Mouse (Mus musculus) bone marrow, adult 2 months (tissue): Measurements from ENCODE around the gene Evi2b. TPM values are rescaled to one million over a fixed set of nuclear protein-coding genes. Genes with fewer than 3 reads are reported as not detected.

Source experiments
- H3K27ac ChIP-seq: fragments of 200-500 bp; 2 replicates; pipeline ENCODE4 v1.5.1; 2012; ENCODE audit warnings: low read depth, mild to moderate bottlenecking, control low read depth, inconsistent platforms, low read length; ENCODE audit not compliant: control insufficient read depth, poor library complexity, insufficient read depth
- H3K4me1 ChIP-seq: fragments of 200-500 bp; 2 replicates; pipeline ENCODE4 v1.6.1; 2011; ENCODE audit warnings: low read length; ENCODE audit not compliant: control insufficient read depth, insufficient read depth
- H3K4me3 ChIP-seq: fragments of 200-500 bp; replicated peaks from 2 replicates; pipeline ENCODE3; 2011; ENCODE audit warnings: mild to moderate bottlenecking, low read depth, low read length, control low read depth; ENCODE audit not compliant: control insufficient read depth
- CTCF ChIP-seq: fragments of 200-500 bp; IDR thresholded peaks from 2 replicates; pipeline ENCODE4 v1.5.1; 2011; ENCODE audit warnings: low read length, control low read depth; ENCODE audit not compliant: control insufficient read depth, insufficient read depth
- POLR2A ChIP-seq: fragments of 200-500 bp; IDR thresholded peaks from 2 replicates; pipeline ENCODE4 v1.6.1; 2011; ENCODE audit warnings: low read depth, mild to moderate bottlenecking, control low read depth, low read length, borderline replicate concordance; ENCODE audit not compliant: control insufficient read depth
- WGBS: fragments of 180-500 bp; shearing (Covaris S2); methylation state at CpG from one replicate; pipeline ENCODE4 v1.1.7; 2018; 5-methylcytosine and 5-hydroxymethylcytosine counted together
- polyA plus RNA-seq: library from polyadenylated mRNA; stranded (reverse); fragments of >200 nt; gene quantifications from 2 replicates; pipeline ENCODE4 v1.2.4, GENCODE M21; 2011; ENCODE audit warnings: low replicate concordance; ENCODE audit not compliant: missing spikeins, insufficient read depth, insufficient read length

The Evi2b gene
- polyA plus RNA-seq, 1 experiment, result 78.8 TPM

GRCm38 (mm10) chr11:79519299-79519698 lies 4.3 kb downstream of the Evi2b start:
- H3K4me3 ChIP-seq, result no peak overlapping the region
- WGBS, result 27% methylated on average over 6 of the region's 6 CpGs
- H3K4me1 ChIP-seq, result peaks cover 4% of the 10 kb centered on the region; the same call in 1 of the 2 replicates
- TF ChIP-seq CTCF, result no peak
- no peak for TF ChIP-seq POLR2A
- no peak overlapping the region for H3K27ac ChIP-seq

GRCm38 (mm10) chr11:79515798-79516197 lies 7.8 kb downstream of the Evi2b start:
- no peak overlapping the region for H3K27ac ChIP-seq
- H3K4me1 ChIP-seq, result peaks cover under 1% of the 10 kb centered on the region; the same call in 1 of the 2 replicates
- 83% methylated on average over 2 of the region's 2 CpGs for WGBS
- no peak for TF ChIP-seq POLR2A
- TF ChIP-seq CTCF, result no peak
- H3K4me3 ChIP-seq, result no peak overlapping the region

GRCm38 (mm10) chr11:79515331-79515730 lies 8.2 kb downstream of the Evi2b start:
- TF ChIP-seq CTCF (no peak), POLR2A (no peak)
- Histone ChIP-seq H3K27ac (no peak overlapping the region), H3K4me1 (no peaks in the 10 kb centered on the region; the same call in 1 of the 2 replicates), H3K4me3 (no peak overlapping the region)
- WGBS, result 81% methylated on average over 6 of the region's 6 CpGs

GRCm38 (mm10) chr11:79511970-79512369 lies 11.6 kb downstream of the Evi2b start:
- 85% methylated on average over 3 of the region's 3 CpGs for WGBS
- TF ChIP-seq CTCF (no peak), POLR2A (no peak)

GRCm38 (mm10) chr11:79504506-79504905 lies 19.1 kb downstream of the Evi2b start:
- Histone ChIP-seq H3K4me1 (no peaks in the 10 kb centered on the region), H3K4me3 (no peak overlapping the region), H3K27ac (no peak overlapping the region)
- WGBS, result 87% methylated on average over 7 of the region's 7 CpGs
- no peak for TF ChIP-seq POLR2A
- TF ChIP-seq CTCF, result no peak

More at GRCm38 (mm10) chr11:79511970-79512369, 11.6 kb downstream of the Evi2b start:
- no peak overlapping the region for H3K27ac ChIP-seq
- H3K4me1 ChIP-seq, result no peaks in the 10 kb centered on the region; the same call in 1 of the 2 replicates
- no peak overlapping the region for H3K4me3 ChIP-seq

DNA sequence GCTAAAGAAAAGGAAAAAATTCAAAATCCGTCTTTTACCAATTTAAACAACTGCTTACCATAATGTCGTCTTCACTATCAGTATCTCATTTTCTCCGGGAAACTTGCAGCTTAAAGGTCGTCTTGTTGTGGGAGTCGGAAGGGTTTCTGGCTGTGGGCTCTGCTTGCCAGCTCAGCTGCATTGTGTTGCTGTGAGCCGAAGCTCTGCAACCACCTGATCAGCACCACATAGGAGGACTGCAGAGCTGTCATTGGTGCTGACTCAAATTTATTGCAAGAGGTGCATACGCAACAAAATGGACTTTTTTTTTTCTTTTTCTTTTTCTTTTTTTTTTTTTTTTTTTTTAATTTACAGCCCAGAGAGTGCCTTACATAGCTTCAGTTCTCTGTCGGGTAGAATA lies 19.7 kb downstream of the Evi2b start, which contains the start of gene Omg:
Gene Omg, minus strand, starts transcription at position 240 of the 400 bp plus-strand sequence.
- 70% methylated on average over 8 of the region's 8 CpGs for WGBS

DNA sequence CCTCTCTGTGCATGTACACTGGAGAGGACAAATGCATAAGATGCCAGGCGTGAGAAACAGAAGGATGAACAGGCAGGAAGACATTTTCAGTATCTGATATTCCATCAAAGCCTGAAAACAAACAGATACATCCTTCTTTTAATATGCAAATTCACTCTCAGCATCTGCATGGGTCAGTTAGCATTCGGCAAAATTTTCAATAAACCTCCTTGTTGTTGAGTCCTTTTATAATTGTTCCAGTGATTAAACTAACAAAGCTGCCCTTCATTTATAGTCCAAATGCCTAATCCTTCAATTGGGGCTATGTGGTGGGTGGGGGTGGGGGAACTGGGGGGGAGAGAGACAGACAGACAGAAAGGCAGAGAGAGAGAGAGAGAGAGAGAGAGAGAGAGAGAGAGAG lies 20.6 kb downstream of the Evi2b start:
- Histone ChIP-seq H3K4me3 (no peak overlapping the region), H3K4me1 (no peaks in the 10 kb centered on the region), H3K27ac (no peak overlapping the region)
- TF ChIP-seq POLR2A, result no peak
- TF ChIP-seq CTCF, result no peak
- WGBS, result 85% methylated on average over 2 of the region's 2 CpGs

More for the DNA sequence above, 19.7 kb downstream of the Evi2b start, which contains the start of gene Omg:
- no peaks in the 10 kb centered on the region for H3K4me1 ChIP-seq
- no peak within 1 kb of the TSS for H3K27ac ChIP-seq
- no peak for TF ChIP-seq POLR2A
- no peak for TF ChIP-seq CTCF
- H3K4me3 ChIP-seq, result no peak within 1 kb of the TSS

DNA sequence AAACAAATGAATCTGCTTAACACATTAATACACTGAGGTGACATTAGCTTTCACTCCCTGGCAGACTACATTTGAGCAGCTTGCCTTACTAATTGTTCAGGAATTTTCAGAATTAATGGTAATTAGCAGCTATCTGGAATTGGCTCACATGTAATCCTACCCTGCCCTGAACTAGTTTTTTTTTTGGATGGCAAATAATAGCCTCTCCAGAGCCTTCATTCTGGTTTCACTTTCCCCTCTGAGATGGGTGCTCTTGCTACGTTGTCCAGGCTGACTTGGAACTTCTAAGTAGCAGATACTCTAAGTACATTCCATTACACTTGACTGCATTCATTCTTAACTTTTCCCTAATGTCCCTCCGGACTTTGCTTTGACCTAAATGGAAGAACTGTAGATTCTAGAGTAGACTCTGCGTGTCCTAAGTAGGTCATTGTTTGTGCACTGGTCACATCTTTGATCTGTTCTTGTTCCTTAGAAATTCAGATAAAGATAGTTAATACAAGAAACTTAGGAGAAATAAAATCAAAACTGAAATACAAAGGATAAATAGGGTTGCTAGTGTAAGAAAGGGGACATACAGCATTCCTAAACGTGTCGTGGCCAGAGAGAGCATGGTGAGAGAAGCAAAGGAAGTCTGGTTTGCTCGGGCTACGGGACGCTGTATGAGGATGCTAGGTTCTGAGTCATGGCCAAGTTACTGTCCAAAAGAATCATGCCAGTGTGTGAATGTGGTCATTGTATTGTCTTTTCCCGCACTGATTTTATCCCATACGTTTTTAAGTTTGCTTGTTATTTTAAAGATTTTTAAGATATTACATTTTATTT lies 28.4 kb downstream of the Evi2b start:
- H3K4me3 ChIP-seq, result no peak overlapping the region
- no peak overlapping the region for H3K27ac ChIP-seq
- TF ChIP-seq POLR2A (no peak), CTCF (no peak)
- 29% methylated on average over 10 of the region's 10 CpGs for WGBS
- no peaks in the 10 kb centered on the region for H3K4me1 ChIP-seq
